Mouse (Mus musculus): ENCODE measurements around the gene Fhl4.

GRCm38 (mm10) chr10:85052451-85052850 lies 49.8 kb downstream of the Fhl4 start:
- no peak for TF ChIP-seq TAL1 (IDR thresholded peaks at IDR 0.05; ENCODE audit: low read length)
- TF ChIP-seq GATA1 (IDR thresholded peaks at IDR 0.05; ENCODE audit: low read length): no peak
